Mouse (Mus musculus) gastrocnemius, adult 2 months (tissue): Measurements from ENCODE around the gene Gab2. TPM values are rescaled to one million over a fixed set of nuclear protein-coding genes. Genes with fewer than 3 reads are reported as not detected.

Experiments
- DNase-seq: peaks from one replicate; pipeline ENCODE4 v3.0.0; 2022
- H3K27ac ChIP-seq: fragments of 200-600 bp; 2 replicates; pipeline ENCODE4 v1.8.1; 2022; ENCODE audit warnings: mild to moderate bottlenecking
- H3K4me3 ChIP-seq: fragments of 200-600 bp; 2 replicates; pipeline ENCODE4 v1.8.1; 2022; ENCODE audit warnings: mild to moderate bottlenecking, moderate library complexity
- CTCF ChIP-seq: fragments of 200-600 bp; IDR thresholded peaks from 2 replicates; pipeline ENCODE4 v1.8.1; 2022; ENCODE audit warnings: antibody characterized with exemption, mild to moderate bottlenecking, moderate library complexity
- intact Hi-C: fragments of 180-260 bp; cut with DNase I; formaldehyde crosslinking; loops from one replicate; pipeline ENCODE4 v1.15.1; 2025
- total RNA-seq, 2 experiments: library from RNA; stranded (reverse); gene quantifications; 2 replicates each; pipeline ENCODE4 v1.2.3; 2021

Gab2 gene
- total RNA-seq, 2 experiments from 2014 or later = 6.1 to 6.3 TPM

GRCm38 (mm10) chr7:97301321-97301720 lies 219.9 kb downstream of the Gab2 start:
- Histone ChIP-seq H3K27ac (no peak overlapping the region), H3K4me3 (no peak overlapping the region)
- intact Hi-C loops = no loop called here
- TF ChIP-seq CTCF = no peak
- DNase-seq = no peak

GRCm38 (mm10) chr7:97302261-97302660 lies 220.9 kb downstream of the Gab2 start:
- H3K27ac ChIP-seq = no peak overlapping the region
- H3K4me3 ChIP-seq = no peak overlapping the region
- DNase-seq = no peak
- no peak for TF ChIP-seq CTCF
- intact Hi-C loops = no loop called here

- intact Hi-C loops = no loop called here
- no peak for TF ChIP-seq CTCF
- no peak for DNase-seq
- Histone ChIP-seq H3K27ac (no peak overlapping the region), H3K4me3 (no peak overlapping the region)
Observed at GRCm38 (mm10) chr7:97302876-97303275, 221.5 kb downstream of the Gab2 start.

- intact Hi-C loops = no loop called here
- DNase-seq = no peak
- Histone ChIP-seq H3K27ac (no peak overlapping the region), H3K4me3 (no peak overlapping the region)
- TF ChIP-seq CTCF = no peak
Observed at GRCm38 (mm10) chr7:97303614-97304013, 222.2 kb downstream of the Gab2 start.

- no peak overlapping the region for H3K4me3 ChIP-seq
- TF ChIP-seq CTCF = no peak
- no peak overlapping the region for H3K27ac ChIP-seq
- no peak for DNase-seq
- intact Hi-C loops = no loop called here
Observed at GRCm38 (mm10) chr7:97304471-97304870, 223.1 kb downstream of the Gab2 start.

GRCm38 (mm10) chr7:97305206-97305605 lies 223.8 kb downstream of the Gab2 start:
- Histone ChIP-seq H3K4me3 (no peak overlapping the region), H3K27ac (no peak overlapping the region)
- DNase-seq = no peak
- no peak for TF ChIP-seq CTCF
- intact Hi-C loops = no loop called here

- Histone ChIP-seq H3K27ac (no peak overlapping the region), H3K4me3 (no peak overlapping the region)
- DNase-seq = no peak
- intact Hi-C loops = no loop called here
- no peak for TF ChIP-seq CTCF
Observed at GRCm38 (mm10) chr7:97306813-97307212, 225.4 kb downstream of the Gab2 start.

- TF ChIP-seq CTCF = no peak
- no peak overlapping the region for H3K4me3 ChIP-seq
- no peak overlapping the region for H3K27ac ChIP-seq
- intact Hi-C loops = no loop called here
- DNase-seq = no peak
Observed at GRCm38 (mm10) chr7:97307546-97307945, 226.2 kb downstream of the Gab2 start.

- TF ChIP-seq CTCF = no peak
- no peak for DNase-seq
- Histone ChIP-seq H3K4me3 (no peak overlapping the region), H3K27ac (no peak overlapping the region)
- intact Hi-C loops = no loop called here
Observed at GRCm38 (mm10) chr7:97309461-97310340, 228.3 kb downstream of the Gab2 start.

- TF ChIP-seq CTCF = no peak
- intact Hi-C loops = no loop called here
- DNase-seq = no peak
- Histone ChIP-seq H3K27ac (no peak overlapping the region), H3K4me3 (no peak overlapping the region)
Observed at GRCm38 (mm10) chr7:97310341-97310635, 228.9 kb downstream of the Gab2 start.

- intact Hi-C loops = no loop called here
- DNase-seq = no peak
- Histone ChIP-seq H3K4me3 (no peak overlapping the region), H3K27ac (no peak overlapping the region)
- TF ChIP-seq CTCF = no peak
Observed at GRCm38 (mm10) chr7:97311620-97312019, 230.2 kb downstream of the Gab2 start.

- intact Hi-C loops = no loop called here
- no peak overlapping the region for H3K27ac ChIP-seq
- no peak for DNase-seq
- no peak overlapping the region for H3K4me3 ChIP-seq
- no peak for TF ChIP-seq CTCF
Observed at GRCm38 (mm10) chr7:97312196-97312595, 230.8 kb downstream of the Gab2 start.

- Histone ChIP-seq H3K4me3 (no peak overlapping the region), H3K27ac (no peak overlapping the region)
- no peak for DNase-seq
- TF ChIP-seq CTCF = no peak
- intact Hi-C loops = no loop called here
Observed at GRCm38 (mm10) chr7:97312856-97313255, 231.5 kb downstream of the Gab2 start.

- Histone ChIP-seq H3K27ac (no peak overlapping the region), H3K4me3 (no peak overlapping the region)
- intact Hi-C loops = no loop called here
- no peak for TF ChIP-seq CTCF
- no peak for DNase-seq
Observed at GRCm38 (mm10) chr7:97313364-97313995, 232.1 kb downstream of the Gab2 start.
